In the genomic region with DNA sequence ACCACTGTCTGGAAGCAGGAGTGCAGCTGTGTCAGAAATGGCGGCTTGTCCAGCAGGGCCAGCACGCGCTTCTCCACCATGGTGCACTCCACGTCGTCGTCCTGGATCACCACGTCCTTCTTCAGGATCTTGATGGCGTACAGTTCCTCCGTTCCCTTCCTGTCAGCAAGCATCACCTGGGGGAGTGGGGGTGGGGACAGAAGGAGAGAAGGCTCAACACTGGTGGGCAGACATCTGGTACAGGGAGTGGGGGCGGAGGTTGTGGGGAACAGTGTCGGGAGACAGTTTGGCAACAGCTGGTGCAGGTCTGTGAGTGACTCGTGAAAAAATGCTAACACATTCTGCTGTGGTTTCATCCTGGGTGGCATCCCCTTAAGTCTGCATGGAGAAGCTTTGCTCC, we compare ENCODE assay signal across 18 mouse cellular contexts.
DNase-seq lines count a peak whose midpoint lies in the region; TF ChIP-seq lines count a peak whose summit lies in the region.
"Had no signal": no experiment of that assay in that cellular context is flagged by ENCODE, and none has a peak within 500 bp of the region (broad histone marks: within the 10 kb centered on the region; RNA-seq: fewer than 3 reads in every experiment).

No protein-coding gene starts in this region.

- H3K36me3 ChIP-seq in ES-E14 (ENCODE audit: control insufficient read depth, insufficient read depth, low read length, poor library complexity, severe bottlenecking), result no peaks in the 10 kb centered on the region; the same call in 1 of the 2 replicates
- H3K36me3 ChIP-seq in limb, embryonic 10.5 days, result no peaks in the 10 kb centered on the region
- H3K36me3 ChIP-seq: forebrain, embryonic 10.5 days; hindbrain, embryonic 15.5 days had no signal

- H3K4me1 ChIP-seq in ES-E14 (ENCODE audit: control insufficient read depth in 2 of 2, insufficient read depth in 2 of 2, low read length in 2 of 2, poor library complexity in 1 of 2), result peaks cover 19 to 24% of the 10 kb centered on the region in 2 experiments
- H3K4me1 ChIP-seq in limb, embryonic 10.5 days, result peaks cover 8% of the 10 kb centered on the region

- no peaks in the 10 kb centered on the region for H3K9me3 ChIP-seq in ES-E14 (ENCODE audit: control insufficient read depth, insufficient read depth, low read depth, low read length)
- no peaks in the 10 kb centered on the region for H3K9me3 ChIP-seq in limb, embryonic 10.5 days (replicated peaks)
- H3K9me3 ChIP-seq: forebrain, embryonic 10.5 days; forebrain, embryonic 13.5 days; hindbrain, embryonic 15.5 days had no signal

- DNase-seq in right cerebral cortex, adult 18-20 months, result peak; percentile 49
- DNase-seq in right cerebral cortex, adult 2 months (ENCODE audit: low spot score in 2 of 2), result no peak
- DNase-seq in ES-E14 (ENCODE audit: low read depth, low spot score), result no peak
- peak; percentile 51 for DNase-seq in brain, adult 2 months (ENCODE audit: low read depth, low spot score)
- DNase-seq in adrenal gland, postnatal 25 days, result no peak
- DNase-seq in limb, embryonic 10.5 days (ENCODE audit: low spot score), result no peak
- DNase-seq in cerebellum, adult 8-10 months, result no peak
- DNase-seq: adrenal gland, postnatal 10 days; cerebellum, adult 11-12 months; cerebellum, adult 9-10 months; cerebellum, postnatal 14 days; gastrocnemius, adult 2 months; gastrocnemius, postnatal 14 days; heart, adult 11 months; heart, postnatal 36 days had no signal

- peak overlapping the region; percentile 83 for H3K27ac ChIP-seq in ES-E14 (ENCODE audit: insufficient read depth, low read depth, low read length, poor library complexity, severe bottlenecking)
- H3K27ac ChIP-seq in limb, embryonic 10.5 days, result no peak overlapping the region
- H3K27ac ChIP-seq: forebrain, embryonic 10.5 days; forebrain, embryonic 13.5 days; gastrocnemius, adult 2 months; hindbrain, embryonic 15.5 days had no signal

- H3K27me3 ChIP-seq in limb, embryonic 10.5 days (ENCODE audit: low read depth, poor library complexity, severe bottlenecking), result no peaks in the 10 kb centered on the region
- H3K27me3 ChIP-seq: hindbrain, embryonic 15.5 days had no signal

- peak overlapping the region in 1 of 2 experiments; percentile 11; a peak in 2 of 4 replicates for H3K4me3 ChIP-seq in ES-E14 (ENCODE audit: insufficient read depth in 1 of 2, low read depth in 1 of 2, low read length in 2 of 2, poor library complexity in 1 of 2, severe bottlenecking in 1 of 2)
- no peak overlapping the region for H3K4me3 ChIP-seq in limb, embryonic 10.5 days
- H3K4me3 ChIP-seq: forebrain, embryonic 10.5 days; forebrain, embryonic 13.5 days; gastrocnemius, adult 2 months; hindbrain, embryonic 15.5 days had no signal

- peak overlapping the region; percentile 61; the same call in 1 of the 2 replicates for H3K9ac ChIP-seq in ES-E14 (ENCODE audit: insufficient read depth, low read depth, low read length, poor library complexity, severe bottlenecking)
- H3K9ac ChIP-seq: forebrain, embryonic 13.5 days; hindbrain, embryonic 15.5 days had no signal

- 87% methylated on average over 12 of the region's 12 CpGs for WGBS in limb, embryonic 10.5 days

- in situ Hi-C loops in ES-E14 (cut with MboI; ENCODE audit: low sequenced_read_pairs in 2 of 2, unreplicated experiment in 2 of 2), result loop anchor here in 1 of 2 experiments (5.0 kb wide), 1 partner anchor 122 kb away; no protein-coding TSS in a partner anchor

TF ChIP-seq in ES-E14, 5 proteins besides CTCF, POLR2A, EP300 and RAD21:
- TF ChIP-seq ZC3H11A (IDR thresholded peaks at IDR 0.05; ENCODE audit: borderline replicate concordance, low read depth, low read length), result no peak
- no peak for TF ChIP-seq ZNF384 (IDR thresholded peaks at IDR 0.05; ENCODE audit: low read depth, low read length)
- TF ChIP-seq CHD2 (IDR thresholded peaks at IDR 0.05; ENCODE audit: low read depth, low read length), result no peak
- no peak for TF ChIP-seq MAFK (IDR thresholded peaks at IDR 0.05; ENCODE audit: insufficient read depth, low read depth, low read length)
- TF ChIP-seq HCFC1 (IDR thresholded peaks at IDR 0.05; ENCODE audit: borderline replicate concordance, insufficient read depth, low read length), result no peak

Comparison
In these comparisons a context has a peak if more than half of its experiments do, and no peak if none do; other contexts are left out.
1. DNase-seq: peak in right cerebral cortex, adult 18-20 months (single experiment) and brain, adult 2 months (single experiment); none in right cerebral cortex, adult 2 months (0 of 2), ES-E14 (single experiment), adrenal gland, postnatal 25 days (single experiment), limb, embryonic 10.5 days (single experiment) and cerebellum, adult 8-10 months (single experiment).